Mouse (Mus musculus) neural tube, embryonic 11.5 days (tissue): ENCODE measurements at regions not wholly inside any gene's neighbourhood (a gene's known extent, or its start where the extent isn't known, plus 50 kb on each side); places are given as distances from the start of the nearest gene placed in this dataset.
"Not testable (repeated sequence)": the region's sequence is repeated elsewhere in the genome, so short reads cannot be mapped to it uniquely, and the experiment has no call there.

Source experiments
- ATAC-seq: fragments of 200-750 bp; cut with Nextera tagmentation; 2 replicates; pipeline ENCODE4 v1.8.0; 2017; ENCODE audit warnings: moderate number of reproducible peaks, mild to moderate bottlenecking, moderate TSS enrichment, moderate library complexity; ENCODE audit not compliant: insufficient read depth, low FRiP score, low TSS enrichment
- DNase-seq: peaks from one replicate; pipeline ENCODE4 v3.0.0-alpha.2; 2015; ENCODE audit warnings: low spot score
- H3K27ac ChIP-seq: fragments of 300-500 bp; sonication (generic); 2 replicates; pipeline ENCODE4 v1.5.1; 2014; ENCODE audit warnings: low read depth, mild to moderate bottlenecking, low read length
- H3K27me3 ChIP-seq: fragments of 300-500 bp; sonication (generic); 2 replicates; pipeline ENCODE4 v1.6.1; 2014; ENCODE audit warnings: mild to moderate bottlenecking, low read length, mixed read lengths; ENCODE audit not compliant: control insufficient read depth, insufficient read depth
- H3K36me3 ChIP-seq: fragments of 300-500 bp; sonication (generic); 2 replicates; pipeline ENCODE4 v1.6.1; 2014; ENCODE audit warnings: mild to moderate bottlenecking, low read length, moderate library complexity, mixed read lengths; ENCODE audit not compliant: control insufficient read depth, insufficient read depth
- H3K4me1 ChIP-seq: fragments of 300-500 bp; sonication (generic); 2 replicates; pipeline ENCODE4 v1.6.1; 2014; ENCODE audit warnings: low read length, mixed read lengths; ENCODE audit not compliant: control insufficient read depth, insufficient read depth
- H3K4me2 ChIP-seq: fragments of 300-500 bp; sonication (generic); 2 replicates; pipeline ENCODE4 v1.6.1; 2014; ENCODE audit warnings: low read depth, mild to moderate bottlenecking, moderate library complexity
- H3K4me3 ChIP-seq: fragments of 300-500 bp; sonication (generic); 2 replicates; pipeline ENCODE4 v1.5.1; 2014; ENCODE audit warnings: low read depth, low read length
- H3K9ac ChIP-seq: fragments of 300-500 bp; sonication (generic); 2 replicates; pipeline ENCODE4 v1.6.1; 2014; ENCODE audit warnings: mild to moderate bottlenecking, low read length
- H3K9me3 ChIP-seq: fragments of 300-500 bp; sonication (generic); 2 replicates; pipeline ENCODE4 v1.6.1; 2016; ENCODE audit warnings: low read length; ENCODE audit not compliant: control insufficient read depth
- WGBS: fragments of 180-500 bp; shearing (Covaris S2); extraction: QIAGEN DNeasy Blood & Tissue Kit; methylation state at CpG from one replicate; pipeline ENCODE4 v1.1.7; 2014; 5-methylcytosine and 5-hydroxymethylcytosine counted together

- Histone ChIP-seq H3K4me2 (no peak overlapping the region), H3K9ac (no peak overlapping the region), H3K9me3 (no peaks in the 10 kb centered on the region), H3K27ac (no peak overlapping the region), H3K4me1 (no peaks in the 10 kb centered on the region), H3K4me3 (no peak overlapping the region), H3K27me3 (no peaks in the 10 kb centered on the region), H3K36me3 (no peaks in the 10 kb centered on the region)
- no peak for ATAC-seq
- WGBS: 90% methylated on average over 6 of the region's 6 CpGs
- DNase-seq: no peak
Observed at GRCm38 (mm10) chr14:89642836-89643235, 1171.6 kb upstream of the Pcdh20 start.

- Histone ChIP-seq H3K4me1 (no peaks in the 10 kb centered on the region), H3K36me3 (no peaks in the 10 kb centered on the region), H3K4me2 (no peak overlapping the region), H3K27ac (no peak overlapping the region), H3K9ac (no peak overlapping the region), H3K4me3 (no peak overlapping the region), H3K9me3 (no peaks in the 10 kb centered on the region), H3K27me3 (no peaks in the 10 kb centered on the region)
- ATAC-seq (no peak), DNase-seq (no peak)
- 73% methylated on average over 6 of the region's 6 CpGs for WGBS
Observed at GRCm38 (mm10) chr14:89639322-89639721, 1168.1 kb upstream of the Pcdh20 start.

GRCm38 (mm10) chr14:89636689-89637088 is 1165.5 kb upstream of the Pcdh20 start:
- H3K36me3 ChIP-seq: no peaks in the 10 kb centered on the region
- ATAC-seq (no peak), DNase-seq (no peak)
- H3K4me3 ChIP-seq: no peak overlapping the region
- H3K4me2 ChIP-seq: no peak overlapping the region
- H3K27ac ChIP-seq: no peak overlapping the region
- H3K4me1 ChIP-seq: no peaks in the 10 kb centered on the region
- no peaks in the 10 kb centered on the region for H3K27me3 ChIP-seq
- H3K9me3 ChIP-seq: no peaks in the 10 kb centered on the region
- WGBS: 73% methylated on average over 2 of the region's 2 CpGs
- no peak overlapping the region for H3K9ac ChIP-seq

GRCm38 (mm10) chr14:89634559-89635124 is 1163.4 kb upstream of the Pcdh20 start:
- ATAC-seq (no peak), DNase-seq (no peak)
- Histone ChIP-seq H3K4me3 (no peak overlapping the region), H3K27me3 (no peaks in the 10 kb centered on the region), H3K27ac (no peak overlapping the region), H3K36me3 (no peaks in the 10 kb centered on the region), H3K4me1 (no peaks in the 10 kb centered on the region), H3K4me2 (no peak overlapping the region), H3K9me3 (no peaks in the 10 kb centered on the region), H3K9ac (no peak overlapping the region)
- WGBS: 67% methylated on average over 1 of the region's 1 CpGs

GRCm38 (mm10) chr14:89633654-89634053 is 1162.5 kb upstream of the Pcdh20 start:
- 95% methylated on average over 1 of the region's 1 CpGs for WGBS
- DNase-seq (no peak), ATAC-seq (no peak)
- no peaks in the 10 kb centered on the region for H3K4me1 ChIP-seq
- no peak overlapping the region for H3K27ac ChIP-seq
- no peak overlapping the region for H3K4me3 ChIP-seq
- no peak overlapping the region for H3K4me2 ChIP-seq
- H3K9me3 ChIP-seq: no peaks in the 10 kb centered on the region
- H3K27me3 ChIP-seq: no peaks in the 10 kb centered on the region
- H3K36me3 ChIP-seq: no peaks in the 10 kb centered on the region
- H3K9ac ChIP-seq: no peak overlapping the region

GRCm38 (mm10) chr14:89610670-89611069 is 1139.5 kb upstream of the Pcdh20 start:
- Histone ChIP-seq H3K36me3 (no peaks in the 10 kb centered on the region), H3K27ac (no peak overlapping the region), H3K4me1 (no peaks in the 10 kb centered on the region), H3K4me3 (no peak overlapping the region), H3K27me3 (no peaks in the 10 kb centered on the region), H3K9ac (no peak overlapping the region), H3K4me2 (no peak overlapping the region), H3K9me3 (no peaks in the 10 kb centered on the region)
- ATAC-seq (no peak), DNase-seq (no peak)
- 82% methylated on average over 2 of the region's 2 CpGs for WGBS

- DNase-seq, H3K9ac ChIP-seq, H3K4me3 ChIP-seq, H3K27ac ChIP-seq, H3K27me3 ChIP-seq, ATAC-seq, H3K4me1 ChIP-seq, H3K36me3 ChIP-seq, H3K4me2 ChIP-seq, H3K9me3 ChIP-seq: not testable (repeated sequence)
- WGBS: 62% methylated on average over 9 of the region's 10 CpGs
Observed at GRCm38 (mm10) chr14:89609666-89610448, 1138.7 kb upstream of the Pcdh20 start.

- Histone ChIP-seq H3K4me1 (no peaks in the 10 kb centered on the region), H3K27ac (no peak overlapping the region), H3K9ac (no peak overlapping the region), H3K27me3 (no peaks in the 10 kb centered on the region), H3K4me2 (no peak overlapping the region), H3K4me3 (no peak overlapping the region), H3K9me3 (no peaks in the 10 kb centered on the region), H3K36me3 (no peaks in the 10 kb centered on the region)
- WGBS: 91% methylated on average over 1 of the region's 1 CpGs
- no peak for ATAC-seq
- no peak for DNase-seq
Observed at GRCm38 (mm10) chr14:89607550-89607949, 1136.4 kb upstream of the Pcdh20 start.

- no peak overlapping the region for H3K27ac ChIP-seq
Observed at GRCm38 (mm10) chr14:89597812-89598211, 1126.6 kb upstream of the Pcdh20 start.

More at GRCm38 (mm10) chr14:89597812-89598211, 1126.6 kb upstream of the Pcdh20 start:
- DNase-seq (no peak), ATAC-seq (no peak)
- Histone ChIP-seq H3K4me3 (no peak overlapping the region), H3K36me3 (no peaks in the 10 kb centered on the region), H3K9me3 (no peaks in the 10 kb centered on the region), H3K27me3 (no peaks in the 10 kb centered on the region), H3K4me1 (no peaks in the 10 kb centered on the region), H3K9ac (no peak overlapping the region), H3K4me2 (no peak overlapping the region)
- 70% methylated on average over 1 of the region's 1 CpGs for WGBS
